Mouse (Mus musculus) limb, embryonic 15.5 days (tissue): ENCODE measurements around the gene Poln. TPM values are rescaled to one million over a fixed set of nuclear protein-coding genes. Genes with fewer than 3 reads are reported as not detected.

Experiments used
- ATAC-seq: fragments of 200-750 bp; cut with Nextera tagmentation; 2 replicates; pipeline ENCODE4 v1.8.0; 2017; ENCODE audit warnings: low read depth, moderate TSS enrichment; ENCODE audit not compliant: insufficient number of reproducible peaks, low FRiP score, low TSS enrichment
- H3K27ac ChIP-seq: fragments of 300-500 bp; sonication (generic); 2 replicates; pipeline ENCODE4 v1.5.1; 2015; ENCODE audit warnings: moderate library complexity, mild to moderate bottlenecking, inconsistent platforms
- H3K27me3 ChIP-seq: fragments of 300-500 bp; sonication (generic); 2 replicates; pipeline ENCODE4 v1.6.1; 2015; ENCODE audit warnings: inconsistent platforms
- H3K36me3 ChIP-seq: fragments of 300-500 bp; sonication (generic); 2 replicates; pipeline ENCODE4 v1.6.1; 2015; ENCODE audit warnings: inconsistent platforms
- H3K4me1 ChIP-seq: fragments of 300-500 bp; sonication (generic); 2 replicates; pipeline ENCODE4 v1.6.1; 2015; ENCODE audit warnings: inconsistent platforms
- H3K4me2 ChIP-seq: fragments of 300-500 bp; sonication (generic); 2 replicates; pipeline ENCODE4 v1.6.1; 2015; ENCODE audit warnings: mild to moderate bottlenecking, inconsistent platforms
- H3K4me3 ChIP-seq: fragments of 300-500 bp; sonication (generic); 2 replicates; pipeline ENCODE4 v1.5.1; 2015; ENCODE audit warnings: mild to moderate bottlenecking, inconsistent platforms
- H3K9ac ChIP-seq: fragments of 300-500 bp; sonication (generic); 2 replicates; pipeline ENCODE4 v1.6.1; 2015; ENCODE audit warnings: inconsistent platforms
- H3K9me3 ChIP-seq: fragments of 300-500 bp; sonication (generic); 2 replicates; pipeline ENCODE4 v1.6.1; 2016; ENCODE audit warnings: inconsistent platforms
- WGBS: fragments of 180-500 bp; shearing (Covaris S2); methylation state at CpG from one replicate; pipeline ENCODE4 v1.1.7; 2015; 5-methylcytosine and 5-hydroxymethylcytosine counted together
- polyA plus RNA-seq: library from polyadenylated mRNA; unstranded; fragments of >200 nt; fragmentation: Nextera tagmentation; extraction: Ambion mirVana; gene quantifications from 2 replicates; pipeline ENCODE4 v1.2.1, GENCODE M21; 2015

Poln gene
- polyA plus RNA-seq, 1 experiment from 2014 or later, result 3.9 TPM

DNA sequence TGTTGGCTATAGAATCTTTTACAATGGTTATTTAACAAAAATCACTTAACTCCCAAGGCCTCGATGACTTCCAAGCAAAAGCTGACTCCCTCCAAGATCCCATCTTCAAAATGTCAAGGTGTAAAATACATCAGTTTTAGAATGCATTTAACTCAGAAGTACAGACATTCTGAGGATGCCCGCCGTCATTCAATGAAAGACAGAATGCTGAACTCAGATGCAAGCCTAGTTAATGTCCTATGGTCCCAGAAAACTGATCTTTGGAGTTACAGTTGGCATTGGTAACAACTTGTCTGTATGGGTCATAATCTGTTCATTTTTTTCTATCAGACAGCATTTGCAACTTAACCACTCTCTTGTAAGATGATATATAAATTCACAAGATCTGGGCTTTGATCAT is 706 bp upstream of the Poln start:
- Histone ChIP-seq H3K4me3 (peak overlapping the region; percentile 80), H3K4me2 (peak overlapping the region; percentile 61), H3K36me3 (peaks cover 25% of the 10 kb centered on the region), H3K9ac (peak overlapping the region; percentile 42; the same call in 1 of the 2 replicates), H3K9me3 (no peaks in the 10 kb centered on the region), H3K27me3 (no peaks in the 10 kb centered on the region), H3K4me1 (peaks cover 8% of the 10 kb centered on the region; the same call in 1 of the 2 replicates), H3K27ac (peak overlapping the region; percentile 88)
- no peak for ATAC-seq
- WGBS, result 80% methylated on average over 3 of the region's 3 CpGs

DNA sequence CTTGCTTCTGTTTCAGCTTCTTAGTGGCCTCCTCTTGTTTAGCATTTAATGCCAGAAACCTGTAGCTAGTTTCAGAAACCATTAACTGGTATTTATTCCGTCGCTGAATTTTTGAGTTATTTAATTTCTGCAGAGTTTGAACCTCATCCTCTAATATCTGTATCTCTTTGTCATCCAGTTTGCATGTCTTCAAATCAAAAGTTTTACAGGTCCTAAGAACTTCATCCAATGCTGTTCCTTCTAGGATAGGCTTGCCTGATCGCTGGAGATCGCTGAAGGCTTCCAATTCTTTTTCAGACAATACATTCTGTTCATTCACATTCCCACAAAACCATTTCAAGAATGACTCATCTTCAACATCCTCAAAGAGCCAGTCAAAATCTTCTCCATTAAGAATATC is 1.4 kb downstream of the Poln start:
- H3K4me3 ChIP-seq, result no peak overlapping the region

DNA sequence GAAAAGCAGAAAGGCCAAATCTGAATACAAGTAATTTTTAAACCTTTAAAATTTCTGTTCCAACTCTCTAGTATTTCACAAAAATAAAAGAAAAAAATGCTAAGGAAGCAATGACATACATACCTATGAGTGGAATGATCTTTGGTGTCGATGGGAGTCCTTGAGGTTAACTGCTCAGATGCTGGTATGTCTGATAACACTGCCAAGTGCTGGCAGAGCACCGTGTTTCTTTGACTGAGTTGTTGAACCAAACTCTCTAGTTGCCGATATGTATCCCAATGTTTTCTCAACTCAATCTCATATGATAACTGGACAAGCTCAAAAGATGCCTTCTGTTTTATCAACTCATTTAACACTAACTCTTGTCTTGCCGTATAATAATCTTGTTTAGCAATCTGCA is 3.5 kb downstream of the Poln start:
- no peak overlapping the region for H3K27ac ChIP-seq
- no peak overlapping the region for H3K9ac ChIP-seq
- H3K4me1 ChIP-seq, result peaks cover 8% of the 10 kb centered on the region; the same call in 1 of the 2 replicates
- no peak overlapping the region for H3K4me2 ChIP-seq
- no peaks in the 10 kb centered on the region for H3K9me3 ChIP-seq
- H3K4me3 ChIP-seq, result no peak overlapping the region
- no peak for ATAC-seq
- 83% methylated on average over 4 of the region's 4 CpGs for WGBS
- H3K36me3 ChIP-seq, result peaks cover 10% of the 10 kb centered on the region
- no peaks in the 10 kb centered on the region for H3K27me3 ChIP-seq

More for the DNA sequence above, 1.4 kb downstream of the Poln start:
- H3K4me1 ChIP-seq, result peaks cover 8% of the 10 kb centered on the region; the same call in 1 of the 2 replicates
- no peaks in the 10 kb centered on the region for H3K9me3 ChIP-seq
- H3K36me3 ChIP-seq, result peaks cover 5% of the 10 kb centered on the region; the same call in 1 of the 2 replicates
- no peak overlapping the region for H3K27ac ChIP-seq
- H3K27me3 ChIP-seq, result no peaks in the 10 kb centered on the region
- no peak overlapping the region for H3K4me2 ChIP-seq
- 79% methylated on average over 4 of the region's 4 CpGs for WGBS
- no peak for ATAC-seq
- no peak overlapping the region for H3K9ac ChIP-seq

DNA sequence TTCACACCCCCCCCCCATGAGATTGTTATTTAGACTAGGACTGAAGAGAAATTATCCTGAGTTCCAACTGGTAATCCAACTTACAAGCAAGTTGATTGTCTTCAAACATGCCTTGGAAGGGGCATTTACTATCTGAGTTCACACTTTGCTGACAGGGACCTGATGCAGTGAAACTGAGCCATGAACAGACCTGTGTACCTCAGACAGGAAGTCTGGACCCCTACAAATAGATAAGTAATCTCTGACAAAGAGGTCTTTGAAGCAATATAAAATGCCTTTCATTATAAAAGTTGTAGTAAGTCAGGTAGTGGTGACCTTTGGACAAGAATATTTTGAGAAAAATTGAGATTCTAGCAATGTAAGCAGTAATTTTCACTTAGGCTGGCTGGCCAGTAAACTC is 20.8 kb downstream of the Poln start:
- no peak for ATAC-seq
- Histone ChIP-seq H3K9ac (no peak overlapping the region), H3K36me3 (peaks cover 3% of the 10 kb centered on the region; the same call in 1 of the 2 replicates), H3K4me3 (no peak overlapping the region), H3K27ac (no peak overlapping the region), H3K4me1 (no peaks in the 10 kb centered on the region), H3K27me3 (no peaks in the 10 kb centered on the region), H3K4me2 (no peak overlapping the region), H3K9me3 (no peaks in the 10 kb centered on the region)

DNA sequence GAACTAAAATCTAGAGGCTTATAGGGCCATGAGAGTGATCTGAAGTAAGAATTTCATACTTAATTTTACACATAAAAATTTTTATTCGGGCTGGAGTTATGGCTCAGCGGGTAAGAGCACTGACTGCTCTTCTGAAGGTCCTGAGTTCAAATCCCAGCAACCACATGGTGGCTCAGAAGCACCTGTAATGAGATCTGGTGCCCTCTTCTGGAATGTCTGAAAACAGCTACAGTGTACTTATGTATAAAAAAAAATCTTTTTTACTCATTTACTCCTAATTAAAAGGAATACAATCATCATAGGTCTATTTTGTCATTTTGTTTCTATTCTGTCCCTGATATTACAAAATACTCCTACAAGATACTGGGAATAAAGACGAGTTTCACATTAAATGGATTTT is 21.7 kb downstream of the Poln start:
- H3K4me1 ChIP-seq, result no peaks in the 10 kb centered on the region
- no peaks in the 10 kb centered on the region for H3K9me3 ChIP-seq
- H3K9ac ChIP-seq, result no peak overlapping the region
- no peaks in the 10 kb centered on the region for H3K27me3 ChIP-seq
- no peak overlapping the region for H3K27ac ChIP-seq
- no peak overlapping the region for H3K4me3 ChIP-seq
- no peak overlapping the region for H3K4me2 ChIP-seq
- WGBS, result 89% methylated on average over 3 of the region's 3 CpGs
- ATAC-seq, result no peak
- no peaks in the 10 kb centered on the region for H3K36me3 ChIP-seq

DNA sequence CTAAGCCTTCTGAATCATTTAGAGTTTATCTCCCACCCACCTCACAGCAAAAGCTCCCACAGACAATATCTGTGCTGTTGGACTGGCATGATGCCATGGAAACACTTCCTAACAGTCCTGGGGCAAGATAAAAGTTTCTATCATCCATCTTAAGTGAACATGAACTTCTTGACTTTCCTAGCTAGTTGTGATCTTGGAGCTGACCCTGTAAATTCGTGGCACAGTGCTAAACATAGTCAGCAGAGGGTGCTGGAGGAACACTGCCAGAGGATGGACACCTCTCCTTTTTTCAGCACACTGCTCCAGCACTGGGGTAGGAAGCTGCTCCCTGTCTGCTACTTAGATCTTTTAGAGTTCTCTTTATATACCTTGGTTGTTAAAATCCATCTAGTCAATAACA is 29.5 kb downstream of the Poln start:
- no peak for ATAC-seq
- WGBS, result 5% methylated on average over 1 of the region's 1 CpGs
- Histone ChIP-seq H3K9me3 (no peaks in the 10 kb centered on the region), H3K4me2 (no peak overlapping the region), H3K9ac (no peak overlapping the region), H3K4me3 (no peak overlapping the region), H3K27me3 (no peaks in the 10 kb centered on the region), H3K36me3 (no peaks in the 10 kb centered on the region), H3K27ac (no peak overlapping the region), H3K4me1 (no peaks in the 10 kb centered on the region)

DNA sequence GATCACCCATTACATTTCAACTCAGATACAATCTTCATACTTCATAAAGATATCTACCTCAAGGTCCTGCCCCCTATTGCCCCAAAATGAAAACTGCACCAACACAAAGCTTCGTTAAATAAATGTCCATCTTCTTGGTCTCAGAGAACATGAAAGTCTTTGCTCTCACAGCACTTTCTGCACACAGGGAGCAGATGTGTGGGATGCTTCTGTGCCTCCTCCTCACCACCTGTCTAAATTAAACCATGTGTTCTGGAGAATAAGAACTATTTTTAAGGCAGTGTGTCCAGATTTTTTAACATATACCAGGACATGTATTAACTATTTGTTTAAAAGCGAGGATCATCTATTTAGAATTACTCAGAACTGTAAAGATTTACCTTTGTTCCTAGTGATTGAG is 36.5 kb downstream of the Poln start:
- no peaks in the 10 kb centered on the region for H3K27me3 ChIP-seq
- no peak overlapping the region for H3K4me3 ChIP-seq
- H3K27ac ChIP-seq, result no peak overlapping the region
- WGBS, result 72% methylated on average over 2 of the region's 2 CpGs
- no peak overlapping the region for H3K4me2 ChIP-seq
- no peak for ATAC-seq
- no peak overlapping the region for H3K9ac ChIP-seq
- no peaks in the 10 kb centered on the region for H3K36me3 ChIP-seq
- H3K4me1 ChIP-seq, result no peaks in the 10 kb centered on the region
- H3K9me3 ChIP-seq, result no peaks in the 10 kb centered on the region

DNA sequence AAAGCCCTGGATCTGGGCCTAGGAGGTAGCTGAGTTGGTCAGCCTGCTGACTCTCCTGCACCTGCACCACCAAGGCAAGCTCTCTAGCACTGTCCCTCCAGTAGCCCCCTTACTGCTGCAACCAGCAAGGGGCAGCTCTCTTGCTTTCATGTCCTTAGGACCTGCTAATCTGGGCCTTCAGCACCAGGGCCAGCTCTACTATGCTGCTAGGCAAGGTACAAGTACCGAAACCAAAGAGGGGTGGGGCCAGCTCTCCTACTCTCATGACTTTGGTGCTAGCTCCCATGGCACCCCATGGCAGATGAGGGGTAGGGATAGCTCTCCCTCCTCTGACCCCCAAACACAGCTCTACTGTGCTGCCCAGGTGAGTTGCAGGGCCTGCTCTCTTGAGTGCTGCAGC is 45.1 kb downstream of the Poln start:
- no peaks in the 10 kb centered on the region for H3K9me3 ChIP-seq
- no peaks in the 10 kb centered on the region for H3K36me3 ChIP-seq
- no peak overlapping the region for H3K27ac ChIP-seq
- H3K4me1 ChIP-seq, result no peaks in the 10 kb centered on the region
- H3K4me3 ChIP-seq, result no peak overlapping the region
- no peak overlapping the region for H3K9ac ChIP-seq
- 14% methylated on average over 1 of the region's 1 CpGs for WGBS
- no peak overlapping the region for H3K4me2 ChIP-seq
- ATAC-seq, result no peak
- no peaks in the 10 kb centered on the region for H3K27me3 ChIP-seq

DNA sequence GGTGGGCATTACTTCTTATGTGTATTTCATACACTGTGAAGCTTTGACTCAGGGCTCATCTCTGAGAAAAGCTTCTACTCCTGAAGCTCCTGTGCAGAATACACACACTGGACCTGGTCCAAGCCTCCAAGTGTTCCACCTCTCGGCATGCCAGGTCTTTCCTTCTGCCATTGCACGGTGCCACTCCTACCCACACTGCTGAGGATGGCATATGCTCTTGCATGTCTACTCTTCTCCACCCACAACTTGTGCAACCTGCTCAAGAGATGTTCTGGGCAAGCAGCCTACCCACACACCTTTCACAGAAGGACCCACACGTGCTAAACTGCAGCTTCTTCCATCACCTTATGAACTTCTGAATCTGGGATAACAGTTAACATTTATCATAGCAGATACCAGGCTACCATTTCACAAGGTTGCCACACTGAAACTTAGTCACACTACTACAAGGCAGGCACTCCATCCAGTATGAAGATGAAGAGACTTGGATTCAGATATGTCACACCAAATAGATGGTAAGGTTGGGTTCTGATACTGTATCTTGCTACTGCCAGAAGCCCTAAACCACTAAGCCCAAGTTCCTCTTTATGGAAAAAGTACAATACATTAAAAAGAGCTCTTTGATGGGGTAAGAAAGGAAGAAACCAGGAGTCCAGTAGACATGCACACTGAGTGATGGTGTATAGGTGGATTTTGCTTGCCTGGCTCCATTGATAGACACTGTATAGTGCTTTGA is 50.0 kb downstream of the Poln start:
- H3K4me1 ChIP-seq, result no peaks in the 10 kb centered on the region
- no peak for ATAC-seq
- no peaks in the 10 kb centered on the region for H3K27me3 ChIP-seq
- no peak overlapping the region for H3K9ac ChIP-seq
- H3K27ac ChIP-seq, result no peak overlapping the region
- no peak overlapping the region for H3K4me3 ChIP-seq
- WGBS, result 68% methylated on average over 3 of the region's 3 CpGs
- no peaks in the 10 kb centered on the region for H3K36me3 ChIP-seq
- H3K9me3 ChIP-seq, result no peaks in the 10 kb centered on the region
- H3K4me2 ChIP-seq, result no peak overlapping the region

DNA sequence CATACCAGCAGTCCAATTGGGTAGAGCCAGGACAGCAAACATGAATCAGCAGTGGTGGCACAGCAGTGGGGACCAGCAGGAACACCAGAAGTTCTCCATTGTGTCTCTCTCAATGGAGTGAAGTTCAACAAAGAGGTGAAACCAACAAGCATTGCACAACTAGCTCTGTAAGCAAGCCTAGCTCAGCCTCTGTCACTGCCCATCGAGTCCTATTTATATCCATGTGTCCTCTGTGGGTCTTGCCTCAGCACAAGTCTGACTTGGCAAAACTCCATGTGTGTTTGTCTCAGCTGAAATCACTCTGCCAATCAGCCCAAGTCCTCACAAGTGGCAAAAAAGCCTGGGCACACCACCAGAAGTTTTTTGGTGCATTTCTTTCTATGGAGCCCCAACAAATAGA is 63.6 kb downstream of the Poln start:
- no peaks in the 10 kb centered on the region for H3K9me3 ChIP-seq
- no peak overlapping the region for H3K27ac ChIP-seq
- no peak for ATAC-seq
- H3K4me2 ChIP-seq, result no peak overlapping the region
- 77% methylated on average over 1 of the region's 1 CpGs for WGBS
- no peaks in the 10 kb centered on the region for H3K36me3 ChIP-seq
- H3K27me3 ChIP-seq, result no peaks in the 10 kb centered on the region
- no peak overlapping the region for H3K4me3 ChIP-seq
- H3K4me1 ChIP-seq, result no peaks in the 10 kb centered on the region
- H3K9ac ChIP-seq, result no peak overlapping the region

DNA sequence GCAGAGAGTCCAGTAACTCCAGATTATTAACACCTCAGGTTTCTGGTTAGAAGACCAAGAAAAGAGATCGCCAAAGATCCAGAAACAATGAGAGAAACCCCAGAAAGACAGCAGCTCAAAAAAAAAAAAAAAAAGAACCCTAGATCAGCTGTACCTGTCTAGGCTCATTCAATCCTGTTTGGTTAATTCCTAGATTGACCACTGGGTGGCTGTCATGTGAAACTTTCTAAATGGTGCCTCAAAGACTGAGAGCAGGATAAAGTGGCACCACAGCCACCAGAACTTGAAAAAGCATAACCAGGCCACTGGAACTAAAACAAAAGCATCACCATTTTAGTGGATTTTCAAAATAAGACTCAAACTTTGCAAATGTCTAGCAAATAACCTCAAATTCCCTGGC is 71.9 kb downstream of the Poln start:
- no peak overlapping the region for H3K27ac ChIP-seq
- no peak overlapping the region for H3K4me3 ChIP-seq
- H3K4me2 ChIP-seq, result no peak overlapping the region
- WGBS, result 31% methylated on average over 1 of the region's 1 CpGs
- H3K36me3 ChIP-seq, result no peaks in the 10 kb centered on the region
- H3K4me1 ChIP-seq, result no peaks in the 10 kb centered on the region
- no peak overlapping the region for H3K9ac ChIP-seq
- H3K9me3 ChIP-seq, result no peaks in the 10 kb centered on the region
- ATAC-seq, result no peak
- no peaks in the 10 kb centered on the region for H3K27me3 ChIP-seq

DNA sequence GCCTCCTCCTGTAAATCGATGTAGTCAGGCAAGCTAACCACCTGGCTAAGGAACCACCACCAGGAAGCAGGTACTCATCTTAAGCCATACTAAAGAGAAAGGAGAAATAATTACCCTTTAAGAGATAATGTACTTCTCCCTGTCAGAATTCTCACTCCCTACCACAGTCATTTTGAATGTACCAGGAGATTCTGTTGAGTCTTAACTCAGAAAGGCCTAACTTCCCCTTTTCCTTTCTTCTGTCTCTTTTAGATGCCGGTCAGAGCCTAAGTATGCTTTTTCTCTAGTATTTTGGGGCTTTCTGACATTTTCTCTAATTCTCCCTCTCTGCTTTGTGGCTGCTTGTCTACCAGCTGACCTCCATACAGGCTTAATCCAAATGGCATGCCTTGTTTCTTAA is 76.2 kb downstream of the Poln start:
- WGBS, result 88% methylated on average over 2 of the region's 2 CpGs
- Histone ChIP-seq H3K27me3 (no peaks in the 10 kb centered on the region), H3K9me3 (no peaks in the 10 kb centered on the region), H3K27ac (no peak overlapping the region), H3K9ac (no peak overlapping the region), H3K4me2 (no peak overlapping the region), H3K4me3 (no peak overlapping the region), H3K36me3 (no peaks in the 10 kb centered on the region), H3K4me1 (no peaks in the 10 kb centered on the region)
- no peak for ATAC-seq

DNA sequence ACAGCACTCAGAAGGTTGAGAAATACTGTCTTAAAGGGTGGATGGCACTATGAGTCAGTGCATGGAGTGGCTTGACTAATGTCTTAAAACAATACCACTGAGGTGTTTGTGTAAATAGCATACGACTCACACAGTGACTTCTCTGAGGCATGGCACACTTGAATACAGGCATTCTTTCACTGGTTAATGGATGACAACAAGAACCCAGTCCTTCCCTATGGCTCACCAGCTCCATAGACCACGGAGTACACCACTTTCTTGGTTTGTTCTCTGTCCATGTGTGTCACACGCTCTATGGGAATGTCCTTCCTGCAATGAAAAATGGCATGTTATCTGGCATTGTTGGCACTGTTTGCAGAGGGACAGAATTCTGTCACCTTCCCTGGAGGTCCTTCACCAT is 136.7 kb downstream of the Poln start:
- Histone ChIP-seq H3K27me3 (no peaks in the 10 kb centered on the region), H3K4me2 (no peak overlapping the region), H3K4me1 (no peaks in the 10 kb centered on the region), H3K36me3 (no peaks in the 10 kb centered on the region), H3K9ac (no peak overlapping the region), H3K27ac (no peak overlapping the region), H3K4me3 (no peak overlapping the region), H3K9me3 (no peaks in the 10 kb centered on the region)
- ATAC-seq, result no peak
- 75% methylated on average over 3 of the region's 3 CpGs for WGBS
